Mouse (Mus musculus) lung, postnatal 0 days (tissue): ENCODE measurements at regions not wholly inside any gene's neighbourhood (a gene's known extent, or its start where the extent isn't known, plus 50 kb on each side); places are given as distances from the start of the nearest gene placed in this dataset.

Experiments
- ATAC-seq: fragments of 200-750 bp; cut with Nextera tagmentation; 2 replicates; pipeline ENCODE4 v1.8.0; 2017; ENCODE audit warnings: moderate library complexity
- DNase-seq: peaks from one replicate; pipeline ENCODE4 v3.0.0-alpha.2; 2016; ENCODE audit warnings: low spot score
- H3K27ac ChIP-seq: fragments of 300-500 bp; sonication (generic); 2 replicates; pipeline ENCODE4 v1.5.1; 2014; ENCODE audit warnings: antibody characterized with exemption, mild to moderate bottlenecking, low read length, mixed read lengths
- H3K27me3 ChIP-seq: fragments of 300-500 bp; sonication (generic); replicated peaks from 2 replicates; pipeline ENCODE4 v1.6.1; 2014; ENCODE audit warnings: low read length, mixed read lengths; ENCODE audit not compliant: insufficient read depth
- H3K36me3 ChIP-seq: fragments of 300-500 bp; sonication (generic); 2 replicates; pipeline ENCODE4 v1.6.1; 2014; ENCODE audit warnings: low read length, mixed read lengths; ENCODE audit not compliant: insufficient read depth
- H3K4me1 ChIP-seq: fragments of 300-500 bp; sonication (generic); 2 replicates; pipeline ENCODE4 v1.6.1; 2014; ENCODE audit warnings: antibody characterized with exemption, low read depth, low read length, mixed read lengths; ENCODE audit not compliant: insufficient read depth
- H3K4me2 ChIP-seq: fragments of 300-500 bp; sonication (generic); replicated peaks from 2 replicates; pipeline ENCODE4 v1.6.1; 2014; ENCODE audit warnings: low read depth, mild to moderate bottlenecking, low read length, moderate library complexity, mixed read lengths
- H3K4me3 ChIP-seq: fragments of 300-500 bp; sonication (generic); 2 replicates; pipeline ENCODE4 v1.5.1; 2014; ENCODE audit warnings: low read depth, low read length
- H3K9ac ChIP-seq: fragments of 300-500 bp; sonication (generic); replicated peaks from 2 replicates; pipeline ENCODE4 v1.6.1; 2014; ENCODE audit warnings: low read depth, mild to moderate bottlenecking
- H3K9me3 ChIP-seq: fragments of 300-500 bp; sonication (generic); 2 replicates; pipeline ENCODE4 v1.6.1; 2016; ENCODE audit warnings: low read length, mixed read lengths
- CTCF ChIP-seq: IDR thresholded peaks from 2 replicates; pipeline ENCODE4 v1.5.1; 2016; ENCODE audit warnings: antibody characterized with exemption, mild to moderate bottlenecking
- EP300 ChIP-seq: IDR thresholded peaks from 2 replicates; pipeline ENCODE4 v1.6.1; 2016; ENCODE audit warnings: antibody characterized with exemption, mild to moderate bottlenecking, control low read depth
- WGBS: fragments of 180-500 bp; shearing (Covaris S2); extraction: QIAGEN DNeasy Blood & Tissue Kit; methylation state at CpG from one replicate; pipeline ENCODE4 v1.1.7; 2014; 5-methylcytosine and 5-hydroxymethylcytosine counted together

DNA sequence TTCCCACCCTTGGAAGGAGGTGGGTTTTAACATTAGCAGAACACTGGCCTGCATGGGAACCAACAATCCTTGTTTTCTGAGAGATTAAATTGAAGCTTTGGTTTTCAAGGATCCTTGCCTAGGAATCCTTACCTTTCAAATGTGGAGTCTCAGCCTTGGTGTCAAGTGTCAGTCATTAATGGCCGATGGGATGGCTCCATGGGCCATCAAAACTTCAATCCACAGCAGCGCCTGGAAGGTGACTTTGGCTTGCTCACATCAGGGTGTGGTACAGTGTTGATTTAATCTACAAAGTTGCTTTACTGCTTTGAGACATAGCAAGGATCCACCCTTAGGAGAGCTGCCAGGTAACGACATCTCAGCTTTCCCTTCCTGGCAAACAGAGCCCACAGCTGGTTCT lies 318.1 kb upstream of the Igfbp3 start:
- Histone ChIP-seq H3K4me1 (no peaks in the 10 kb centered on the region), H3K4me3 (no peak overlapping the region), H3K36me3 (no peaks in the 10 kb centered on the region), H3K4me2 (no peak overlapping the region), H3K27me3 (no peaks in the 10 kb centered on the region), H3K27ac (no peak overlapping the region), H3K9me3 (no peaks in the 10 kb centered on the region), H3K9ac (no peak overlapping the region)
- no peak for ATAC-seq
- WGBS: 77% methylated on average over 3 of the region's 3 CpGs
- TF ChIP-seq CTCF: no peak
- TF ChIP-seq EP300: no peak
- no peak for DNase-seq

DNA sequence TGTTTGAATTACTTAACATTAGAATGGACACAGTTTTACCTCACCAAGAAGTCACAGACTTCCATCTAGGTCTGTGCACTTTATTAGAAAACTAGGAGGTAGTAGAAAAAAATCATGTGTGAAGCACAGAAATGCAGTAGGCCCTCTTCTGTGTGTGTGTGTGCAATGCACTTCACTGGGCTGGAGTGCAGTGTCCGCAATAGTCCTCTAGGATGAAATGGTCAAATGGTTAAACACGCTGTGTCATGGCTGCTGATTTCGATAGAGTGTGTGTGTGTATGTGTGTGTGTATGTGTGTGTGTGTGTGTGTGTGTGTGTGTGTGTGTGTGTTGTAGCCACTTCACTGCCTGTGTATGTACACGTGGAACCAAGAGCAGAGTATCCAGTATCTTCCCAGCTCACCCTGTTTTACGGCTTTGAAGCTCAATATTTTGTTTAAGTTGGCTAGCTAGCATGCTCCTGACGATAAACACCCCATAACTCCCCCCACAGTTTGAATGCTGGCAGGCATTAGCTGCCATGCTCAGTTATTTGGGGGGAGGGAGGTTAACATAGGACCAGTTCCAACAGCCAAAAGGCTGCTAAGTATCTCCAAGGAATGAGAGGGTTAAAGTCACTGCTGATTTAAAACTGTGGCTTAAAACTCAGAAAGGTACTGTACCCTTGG lies 316.9 kb upstream of the Igfbp3 start:
- Histone ChIP-seq H3K36me3 (no peaks in the 10 kb centered on the region), H3K27me3 (no peaks in the 10 kb centered on the region), H3K27ac (no peak overlapping the region), H3K4me3 (no peak overlapping the region), H3K4me1 (no peaks in the 10 kb centered on the region), H3K9me3 (no peaks in the 10 kb centered on the region), H3K4me2 (no peak overlapping the region), H3K9ac (no peak overlapping the region)
- no peak for DNase-seq
- TF ChIP-seq EP300 (no peak), CTCF (peak; percentile 7; the same call in 1 of the 2 replicates)
- WGBS: 63% methylated on average over 6 of the region's 6 CpGs
- no peak for ATAC-seq

DNA sequence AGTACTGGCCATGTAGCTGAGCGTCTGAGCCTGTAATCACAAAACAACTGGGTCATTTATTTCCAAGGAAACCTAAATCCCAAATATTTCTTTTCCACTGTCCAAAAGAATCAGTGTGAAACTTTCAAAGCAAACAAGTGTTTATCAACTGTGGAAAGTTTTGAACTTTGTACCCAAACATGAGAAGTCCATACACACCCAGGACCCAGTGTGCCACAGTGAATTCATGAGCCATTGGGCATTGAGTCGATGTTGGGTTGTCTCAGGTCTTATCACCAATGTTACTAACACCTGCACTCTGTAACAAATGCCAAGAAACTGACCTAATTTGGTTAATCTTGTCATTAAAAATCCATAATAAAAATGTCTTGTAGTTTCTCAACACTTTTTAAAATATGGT lies 305.8 kb upstream of the Igfbp3 start:
- 63% methylated on average over 2 of the region's 2 CpGs for WGBS
- no peak for ATAC-seq

DNA sequence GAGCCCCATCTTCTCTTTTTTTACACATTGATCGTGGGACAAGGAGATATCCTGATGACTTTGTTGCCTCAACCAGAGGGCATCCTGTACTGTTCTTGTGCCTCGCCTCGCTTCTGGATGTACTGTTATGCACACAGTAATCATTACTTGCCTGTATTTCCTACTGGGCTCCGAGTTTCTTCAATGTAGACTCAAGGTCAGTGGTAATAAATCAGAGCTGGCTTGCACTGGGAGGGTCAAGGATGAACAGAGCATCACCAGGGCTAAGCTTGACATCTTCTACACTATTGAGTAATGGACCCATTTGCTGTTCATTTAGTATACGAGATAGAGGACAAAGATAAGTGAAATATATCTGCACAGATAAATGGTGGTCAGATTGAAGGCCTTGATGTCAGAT lies 295.1 kb upstream of the Igfbp3 start:
- no peak overlapping the region for H3K4me3 ChIP-seq
- 76% methylated on average over 5 of the region's 5 CpGs for WGBS
- no peak for TF ChIP-seq CTCF
- no peak for TF ChIP-seq EP300
- H3K4me1 ChIP-seq: no peaks in the 10 kb centered on the region
- ATAC-seq (no peak), DNase-seq (no peak)
- no peak overlapping the region for H3K4me2 ChIP-seq
- H3K36me3 ChIP-seq: no peaks in the 10 kb centered on the region
- no peak overlapping the region for H3K9ac ChIP-seq
- H3K27ac ChIP-seq: no peak overlapping the region
- no peaks in the 10 kb centered on the region for H3K27me3 ChIP-seq
- H3K9me3 ChIP-seq: no peaks in the 10 kb centered on the region

More for the DNA sequence above, 305.8 kb upstream of the Igfbp3 start:
- TF ChIP-seq EP300 (no peak), CTCF (no peak)
- no peak for DNase-seq
- Histone ChIP-seq H3K9me3 (no peaks in the 10 kb centered on the region), H3K4me3 (no peak overlapping the region), H3K4me2 (no peak overlapping the region), H3K36me3 (no peaks in the 10 kb centered on the region), H3K9ac (no peak overlapping the region), H3K27me3 (no peaks in the 10 kb centered on the region), H3K27ac (no peak overlapping the region), H3K4me1 (no peaks in the 10 kb centered on the region)

DNA sequence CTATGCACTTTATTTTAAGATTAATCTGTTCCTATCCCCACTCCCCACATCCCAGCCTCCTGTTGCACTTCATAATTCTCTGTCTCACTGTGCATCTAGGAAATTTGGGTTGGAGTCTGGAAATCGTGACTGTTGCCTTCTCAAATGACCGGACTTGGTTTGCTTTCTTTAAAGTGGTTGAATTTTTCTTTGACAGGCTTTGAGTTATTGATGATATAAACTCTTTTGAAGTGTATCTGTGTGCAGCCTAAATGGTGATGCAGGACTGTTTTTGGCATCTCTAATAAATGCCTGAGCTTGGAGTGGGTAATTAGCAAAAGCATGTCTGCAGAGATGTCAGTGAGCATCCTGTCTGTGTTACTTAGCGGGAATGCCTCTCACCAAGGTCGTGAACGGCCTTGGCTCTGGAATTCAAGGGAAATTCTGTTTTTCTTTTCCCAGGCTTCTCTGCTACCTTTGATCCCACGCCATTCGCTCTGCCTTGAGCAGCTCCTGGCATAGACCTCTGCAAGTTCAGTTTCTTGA lies 292.8 kb upstream of the Igfbp3 start:
- 31% methylated on average over 7 of the region's 7 CpGs for WGBS
- no peaks in the 10 kb centered on the region for H3K27me3 ChIP-seq
- no peak overlapping the region for H3K9ac ChIP-seq
- DNase-seq (no peak), ATAC-seq (no peak)
- H3K27ac ChIP-seq: no peak overlapping the region
- H3K9me3 ChIP-seq: no peaks in the 10 kb centered on the region
- H3K4me3 ChIP-seq: no peak overlapping the region
- H3K36me3 ChIP-seq: no peaks in the 10 kb centered on the region
- no peak overlapping the region for H3K4me2 ChIP-seq
- TF ChIP-seq CTCF (no peak), EP300 (no peak)
- H3K4me1 ChIP-seq: no peaks in the 10 kb centered on the region

DNA sequence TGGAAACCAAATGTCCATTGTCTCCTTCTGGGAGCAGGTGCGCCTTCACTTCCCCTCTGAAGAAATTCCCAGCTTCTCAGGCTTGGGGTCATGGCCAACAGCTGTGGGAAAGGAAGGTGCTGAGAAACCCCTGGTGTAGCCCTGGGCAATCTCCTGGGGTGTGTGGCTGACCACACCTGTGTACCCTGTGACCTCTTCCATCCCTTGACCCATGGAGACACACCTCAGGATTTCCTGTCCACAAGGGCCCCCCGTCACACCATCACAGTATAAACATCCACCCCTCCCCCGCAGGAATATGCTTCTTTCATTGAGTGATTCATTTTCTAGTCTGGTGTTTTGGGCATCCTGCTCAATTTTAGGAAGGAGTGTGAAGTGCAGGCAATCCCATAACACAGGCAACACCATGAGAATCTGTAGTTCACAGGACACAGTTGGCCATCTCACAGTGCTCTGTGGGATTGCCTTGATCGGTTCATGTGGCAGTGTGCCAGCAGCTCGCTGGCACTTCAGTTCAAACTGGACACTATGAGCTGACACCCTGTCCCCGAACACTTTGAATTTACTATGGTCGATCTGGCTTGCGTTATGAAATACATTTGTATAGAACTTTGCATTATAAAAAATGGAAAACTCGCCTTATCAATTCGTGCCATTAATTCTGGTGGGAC lies 291.1 kb upstream of the Igfbp3 start:
- Histone ChIP-seq H3K9me3 (no peaks in the 10 kb centered on the region), H3K4me3 (no peak overlapping the region), H3K9ac (no peak overlapping the region), H3K4me2 (no peak overlapping the region), H3K27ac (no peak overlapping the region), H3K27me3 (no peaks in the 10 kb centered on the region), H3K4me1 (no peaks in the 10 kb centered on the region), H3K36me3 (no peaks in the 10 kb centered on the region)
- DNase-seq: no peak
- TF ChIP-seq EP300: no peak
- TF ChIP-seq CTCF: no peak
- 55% methylated on average over 10 of the region's 10 CpGs for WGBS
- no peak for ATAC-seq
